Mouse (Mus musculus) heart, postnatal 14 days (tissue): ENCODE results near the gene Chrnb1. TPM values are rescaled to one million over a fixed set of nuclear protein-coding genes. Genes with fewer than 3 reads are reported as not detected.

ENCODE experiments used
- DNase-seq, 2 experiments: peaks; one replicate each; pipeline ENCODE4 v3.0.0; 2021 to 2022
- intact Hi-C: fragments of 180-260 bp; cut with DNase I; formaldehyde crosslinking; loops from one replicate; pipeline ENCODE4 v1.15.1; 2025
- long read RNA-seq, 2 experiments: library from polyadenylated mRNA; stranded (forward); transcript quantifications; one replicate each; pipeline ENCODE4 v2.0.0; 2021
- total RNA-seq, 2 experiments: library from RNA; stranded (reverse); gene quantifications; 2 replicates each; pipeline ENCODE4 v1.2.3; 2021

Gene Chrnb1
- 1 to 10 TPM; 5.4 to 6.0 TPM for total RNA-seq
- long read RNA-seq, experiment 1, partial matches to known transcripts: 1 of 5 reads
- long read RNA-seq, experiment 1, other reads (novel, unspliced or antisense): 1 of 5 reads
- long read RNA-seq, experiment 2, partial matches to known transcripts: 1 of 2 reads
- long read RNA-seq, experiment 2, other reads (novel, unspliced or antisense): 0 of 2 reads

GRCm38 (mm10) chr11:69795168-69795982, at the start of gene Chrnb1:
Chrnb1 (minus strand) TSS chr11:69795943.
- intact Hi-C loops: loop anchor here (2.0 kb wide), 1 partner anchor 29 kb away; no protein-coding TSS in a partner anchor

GRCm38 (mm10) chr11:69838714-69839104, 43.0 kb upstream of the Chrnb1 start:
- intact Hi-C loops: loop anchor here (2.0 to 5.0 kb wide), 2 partner anchors 39 to 62 kb away; partner anchors contain the start of genes 2810408A11Rik, Neurl4 and Tmem95
- DNase-seq: no peak

More at GRCm38 (mm10) chr11:69795168-69795982, at the start of gene Chrnb1:
- peak; percentile 93 for DNase-seq

GRCm38 (mm10) chr11:69837952-69838713, 42.4 kb upstream of the Chrnb1 start, which contains the start of gene Tmem256:
Tmem256 (plus strand) TSS chr11:69838514.
- peak; percentile 92 to 94 for DNase-seq
- intact Hi-C loops: loop anchor here (2.0 to 5.0 kb wide), 3 partner anchors 35 to 63 kb away; partner anchors contain the start of genes 2810408A11Rik, Neurl4 and Tmem95

GRCm38 (mm10) chr11:69837604-69837951, 41.8 kb upstream of the Chrnb1 start, which contains the start of gene Nlgn2:
Nlgn2 (minus strand) TSS chr11:69837784.
- DNase-seq: no peak
- intact Hi-C loops: loop anchor here (2.0 to 5.0 kb wide), 2 partner anchors 35 to 40 kb away; partner anchors contain the start of gene Tmem95

- intact Hi-C loops: loop anchor here (2.0 to 5.0 kb wide), 2 partner anchors 34 to 40 kb away; partner anchors contain the start of gene Tmem95
- peak; percentile 49 to 53 for DNase-seq
Observed at GRCm38 (mm10) chr11:69836703-69837576, 41.2 kb upstream of the Chrnb1 start.

- intact Hi-C loops: loop anchor here (2.0 to 5.0 kb wide), 2 partner anchors 33 to 41 kb away; partner anchors contain the start of gene Tmem95
- no peak for DNase-seq
Observed at GRCm38 (mm10) chr11:69835966-69836335, 40.2 kb upstream of the Chrnb1 start.

- DNase-seq: no peak
- intact Hi-C loops: loop anchor here (5.0 kb wide), 1 partner anchor 42 kb away; the partner anchor contains the start of gene Tmem95
Observed at GRCm38 (mm10) chr11:69835326-69835965, 39.7 kb upstream of the Chrnb1 start.

- intact Hi-C loops: no loop called here
- no peak for DNase-seq
Observed at GRCm38 (mm10) chr11:69834001-69834549, 38.3 kb upstream of the Chrnb1 start.

GRCm38 (mm10) chr11:69833554-69833953, 37.8 kb upstream of the Chrnb1 start:
- no peak for DNase-seq
- intact Hi-C loops: no loop called here

- DNase-seq: no peak
- intact Hi-C loops: no loop called here
Observed at GRCm38 (mm10) chr11:69828832-69829231, 33.1 kb upstream of the Chrnb1 start.

GRCm38 (mm10) chr11:69823456-69823855, 27.7 kb upstream of the Chrnb1 start:
- DNase-seq: no peak

GRCm38 (mm10) chr11:69822080-69822479, 26.3 kb upstream of the Chrnb1 start, which contains the start of gene Spem1:
Spem1 (minus strand) TSS chr11:69822180.
- intact Hi-C loops: no loop called here
- no peak for DNase-seq

More at GRCm38 (mm10) chr11:69823456-69823855, 27.7 kb upstream of the Chrnb1 start:
- intact Hi-C loops: no loop called here

GRCm38 (mm10) chr11:69818871-69819270, 23.1 kb upstream of the Chrnb1 start:
- intact Hi-C loops: no loop called here
- no peak for DNase-seq

GRCm38 (mm10) chr11:69818365-69818764, 22.6 kb upstream of the Chrnb1 start, which contains the start of gene Spem2:
Spem2 (minus strand) TSS chr11:69818465.
- intact Hi-C loops: no loop called here
- DNase-seq: no peak

GRCm38 (mm10) chr11:69816520-69816919, 20.8 kb upstream of the Chrnb1 start:
- intact Hi-C loops: no loop called here
- DNase-seq: no peak

GRCm38 (mm10) chr11:69815155-69815554, 19.4 kb upstream of the Chrnb1 start, which contains the start of gene Gm39566:
Gm39566 (minus strand) TSS chr11:69815298.
- intact Hi-C loops: no loop called here
- no peak for DNase-seq

- intact Hi-C loops: no loop called here
- no peak for DNase-seq
Observed at GRCm38 (mm10) chr11:69810280-69810679, 14.5 kb upstream of the Chrnb1 start.

GRCm38 (mm10) chr11:69807641-69808040, 11.9 kb upstream of the Chrnb1 start:
- intact Hi-C loops: no loop called here
- no peak for DNase-seq
